Mouse (Mus musculus) adrenal gland, adult 8-10 months (tissue): ENCODE results near the gene Esp31. TPM values are rescaled to one million over a fixed set of nuclear protein-coding genes. Genes with fewer than 3 reads are reported as not detected.

ENCODE experiments used
- DNase-seq: peaks from one replicate; pipeline ENCODE4 v3.0.0; 2022
- total RNA-seq, 4 experiments: library from RNA; stranded (reverse); gene quantifications; 2 replicates each; pipeline ENCODE4 v1.2.4; 2022

The Esp31 gene
- not detected for total RNA-seq

DNA sequence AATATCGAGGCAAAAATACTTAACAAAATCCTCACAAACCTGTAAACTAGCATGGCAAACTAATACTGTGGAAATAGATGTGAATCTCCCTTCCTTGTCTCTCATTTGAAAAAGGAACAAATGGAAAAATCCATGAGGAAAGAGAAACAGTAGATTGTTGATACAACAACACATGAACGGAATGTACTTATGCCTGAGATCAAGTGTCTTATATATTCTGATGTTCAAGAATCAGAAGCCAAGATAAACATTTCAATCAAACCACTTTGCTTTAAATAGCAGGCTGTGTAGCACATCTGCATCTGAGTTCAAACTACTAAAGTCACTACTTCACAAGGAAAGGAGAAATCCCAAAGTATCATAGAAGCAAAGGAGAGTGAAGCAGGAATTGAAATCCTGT, at the start of gene Esp31:
TSS of gene Esp31 (plus strand) at position 301 of the 400 bp plus-strand sequence.
- DNase-seq, result no peak

Other genes with a start within 250 kb of the Esp31 start
- gene Esp36, start 219.3 kb upstream of the Esp31 start, total RNA-seq, result not detected
- gene Esp34, start 85.3 kb upstream of the Esp31 start, total RNA-seq, result not detected